Mouse (Mus musculus) kidney, adult 11 months (tissue): ENCODE measurements around the gene Zfp157.
A peak's percentile ranks its signal among the peaks of the same experiment; 100 is the strongest.
"Not testable (repeated sequence)": the region's sequence is repeated elsewhere in the genome, so short reads cannot be mapped to it uniquely, and the experiment has no call there.

Experiments used
- DNase-seq: peaks from one replicate; pipeline ENCODE4 v3.0.0; 2022

Gene Zfp157

DNA sequence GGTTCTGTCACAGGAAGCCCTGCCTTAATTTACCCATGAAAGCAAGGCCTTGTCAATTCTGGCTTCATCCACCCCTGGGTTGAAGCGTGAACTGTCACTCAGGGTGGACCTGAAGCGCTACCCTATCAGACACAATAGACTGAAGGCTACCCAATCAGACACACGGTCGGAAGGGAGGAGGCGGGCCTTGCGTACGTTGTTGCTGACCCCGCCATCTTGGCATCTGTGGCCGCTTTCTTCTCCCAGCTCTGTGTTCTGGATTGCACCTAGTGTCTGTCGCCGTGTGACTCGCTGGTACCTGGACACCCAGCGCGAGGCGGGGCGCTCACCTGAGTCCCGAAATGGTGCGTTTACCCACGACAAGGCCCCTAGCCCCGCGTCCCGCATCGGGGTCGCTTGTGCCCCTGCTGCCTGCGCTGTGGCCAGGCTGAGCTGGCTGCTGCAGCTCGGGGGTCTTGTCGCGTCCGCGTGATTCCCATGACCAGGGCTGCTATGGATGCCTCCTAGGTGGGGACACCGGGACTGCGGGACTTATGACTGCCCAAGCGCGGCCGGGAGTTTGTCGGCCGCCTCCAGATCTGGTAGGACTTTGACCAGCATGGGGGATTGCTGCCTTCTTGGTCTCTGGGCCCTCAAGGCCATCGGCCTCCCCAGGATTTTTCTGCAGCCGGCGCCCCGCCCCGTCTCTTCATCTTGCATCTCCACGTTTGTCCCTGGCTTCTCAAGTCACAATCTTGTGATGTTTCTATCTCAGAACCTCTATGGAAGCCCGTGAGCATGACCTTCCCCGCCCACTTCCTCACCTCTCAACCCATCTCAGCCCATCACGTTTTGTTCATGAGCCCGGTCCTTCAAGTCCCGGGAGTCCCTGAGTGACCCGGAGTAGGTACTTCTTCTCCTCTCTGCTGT, at the start of gene Zfp157:
TSS of gene Zfp157 (plus strand) at position 183 of the 909 bp plus-strand sequence.
- DNase-seq = peak; percentile 92

GRCm38 (mm10) chr5:138397795-138398337, 43.4 kb upstream of the Zfp157 start:
- DNase-seq = no peak

DNA sequence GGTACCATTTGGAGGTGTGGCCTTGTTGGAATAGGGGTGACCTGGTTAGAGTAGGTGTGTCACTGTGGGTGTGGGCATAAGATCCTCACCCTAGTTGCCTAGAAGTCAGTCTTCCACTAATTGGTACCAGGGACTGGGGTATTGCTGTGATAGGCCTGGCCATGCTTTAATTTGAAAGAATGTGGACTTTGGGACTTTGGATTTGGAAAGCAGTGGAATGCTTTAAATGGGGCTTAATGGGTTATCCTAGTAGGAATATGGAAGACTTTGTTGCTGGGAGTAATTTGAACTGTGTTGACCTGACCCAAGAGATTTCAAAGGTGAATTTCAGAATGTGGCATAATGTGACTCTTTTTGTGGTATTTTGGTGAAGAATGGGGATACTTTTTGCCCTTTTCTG, 40.8 kb upstream of the Zfp157 start:
- not testable (repeated sequence) for DNase-seq

DNA sequence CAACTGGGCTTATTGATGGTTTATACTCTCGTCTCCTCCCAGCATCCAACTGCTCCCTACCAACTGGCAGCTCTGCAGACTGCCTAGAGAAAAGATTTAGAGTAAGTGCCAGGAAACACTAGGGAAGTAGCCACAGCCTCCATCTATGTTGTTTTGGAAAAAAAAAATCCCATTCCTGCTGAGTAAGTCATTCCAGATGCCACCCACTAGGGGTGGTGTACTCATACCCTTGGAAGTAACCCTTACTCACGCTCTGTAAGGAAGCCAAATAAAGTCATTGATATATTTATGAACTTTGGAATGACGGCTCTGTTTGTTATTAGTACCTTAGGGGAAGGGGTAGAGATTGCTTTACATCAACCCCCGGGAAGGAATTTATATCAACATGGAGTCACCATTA, 17.1 kb downstream of the Zfp157 start:
- DNase-seq = no peak

DNA sequence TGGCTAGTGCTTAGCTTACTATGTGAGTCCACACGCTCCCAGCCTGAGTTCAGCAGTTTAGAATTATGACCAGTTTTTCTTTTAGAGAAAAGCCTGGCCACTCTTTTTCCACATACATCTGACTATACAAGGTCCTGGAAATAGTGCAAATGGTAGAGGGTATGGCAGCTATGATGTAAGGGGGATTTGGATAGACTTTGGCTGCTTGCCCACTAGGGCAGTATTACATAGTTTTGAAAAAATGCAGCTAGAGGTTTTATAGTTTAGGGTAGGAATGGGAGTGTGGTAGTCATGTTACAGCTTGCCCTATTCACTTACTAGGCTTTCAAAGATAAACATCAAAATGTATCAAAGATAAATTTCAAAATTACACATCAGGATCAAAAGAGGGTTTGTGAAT, 17.8 kb downstream of the Zfp157 start:
- DNase-seq = no peak

GRCm38 (mm10) chr5:138473601-138474000, 32.3 kb downstream of the Zfp157 start:
- DNase-seq = peak; percentile 17

DNA sequence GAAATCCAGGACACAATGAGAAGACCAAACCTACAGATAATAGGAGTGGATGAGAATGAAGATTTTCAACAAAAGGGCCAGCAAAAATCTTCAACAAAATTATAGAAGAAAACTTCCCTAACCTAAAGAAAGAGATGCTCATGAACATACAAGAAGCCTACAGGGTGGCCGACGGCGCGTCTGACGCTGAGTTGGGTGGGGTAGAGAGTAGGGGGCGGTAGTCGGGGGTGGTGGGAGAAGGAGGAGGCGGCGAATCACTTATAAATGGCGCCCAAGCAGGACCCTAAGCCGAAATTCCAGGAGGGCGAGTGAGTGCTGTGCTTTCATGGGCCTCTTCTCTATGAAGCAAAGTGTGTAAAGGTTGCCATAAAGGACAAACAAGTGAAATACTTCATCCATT, 63.3 kb downstream of the Zfp157 start:
- not testable (repeated sequence) for DNase-seq
